8 mouse cellular contexts compared by ENCODE assay signal in genomic region chr13:60177106-60177796, GRCm38 (mm10). TPM values are rescaled to one million over a fixed set of nuclear protein-coding genes. Genes with fewer than 3 reads are reported as not detected.
A peak's percentile ranks its signal among the peaks of the same experiment; 100 is the strongest.
DNase-seq lines count a peak whose midpoint lies in the region; ATAC-seq and TF ChIP-seq lines count a peak whose summit lies in the region.

TSS of gene Gas1 (minus strand) at chr13:60177365.

- no peaks in the 10 kb centered on the region for H3K9me3 ChIP-seq in ES-E14 (ENCODE audit: control insufficient read depth, insufficient read depth, low read depth, low read length)
- H3K9me3 ChIP-seq in forebrain, embryonic 14.5 days (replicated peaks; ENCODE audit: control insufficient read depth, low read length), result no peaks in the 10 kb centered on the region
- no peaks in the 10 kb centered on the region for H3K9me3 ChIP-seq in heart, embryonic 16.5 days (replicated peaks; ENCODE audit: control insufficient read depth, low read length)
- H3K9me3 ChIP-seq in liver, embryonic 13.5 days (replicated peaks), result no peaks in the 10 kb centered on the region
- H3K9me3 ChIP-seq in neural tube, embryonic 14.5 days (ENCODE audit: control insufficient read depth, low read length), result no peaks in the 10 kb centered on the region

- peak within 1 kb of the TSS; percentile 81 for H3K9ac ChIP-seq in ES-E14 (ENCODE audit: insufficient read depth, low read depth, low read length, poor library complexity, severe bottlenecking)
- H3K9ac ChIP-seq in forebrain, embryonic 14.5 days (ENCODE audit: low read length), result peak within 1 kb of the TSS; percentile 95
- peak within 1 kb of the TSS; percentile 96 for H3K9ac ChIP-seq in heart, embryonic 16.5 days (ENCODE audit: low read length)
- H3K9ac ChIP-seq in liver, embryonic 13.5 days, result peak within 1 kb of the TSS; percentile 59
- H3K9ac ChIP-seq in neural tube, embryonic 14.5 days (replicated peaks; ENCODE audit: low read depth, low read length), result peak within 1 kb of the TSS; percentile 80

- H3K27ac ChIP-seq in ES-E14 (ENCODE audit: insufficient read depth, low read depth, low read length, poor library complexity, severe bottlenecking), result no peak within 1 kb of the TSS
- peak within 1 kb of the TSS; percentile 96 for H3K27ac ChIP-seq in forebrain, embryonic 14.5 days (ENCODE audit: low read depth, low read length)
- H3K27ac ChIP-seq in heart, embryonic 16.5 days (ENCODE audit: low read length), result peak within 1 kb of the TSS; percentile 98
- H3K27ac ChIP-seq in liver, embryonic 13.5 days, result peak within 1 kb of the TSS; percentile 64
- peak within 1 kb of the TSS; percentile 91 for H3K27ac ChIP-seq in neural tube, embryonic 14.5 days (ENCODE audit: low read depth, low read length)

- in situ Hi-C loops in ES-E14 (cut with MboI; ENCODE audit: low sequenced_read_pairs in 2 of 2, unreplicated experiment in 2 of 2), result no loop called here

- H3K4me1 ChIP-seq in ES-E14 (ENCODE audit: control insufficient read depth in 2 of 2, insufficient read depth in 2 of 2, low read length in 2 of 2, poor library complexity in 1 of 2), result peaks cover 3 to 4% of the 10 kb centered on the region in 2 experiments; a peak in 2 of 4 replicates
- H3K4me1 ChIP-seq in forebrain, embryonic 14.5 days (ENCODE audit: control insufficient read depth, insufficient read depth, low read length), result peaks cover 19% of the 10 kb centered on the region
- peaks cover 12% of the 10 kb centered on the region for H3K4me1 ChIP-seq in heart, embryonic 16.5 days (ENCODE audit: control insufficient read depth, insufficient read depth, low read length)
- H3K4me1 ChIP-seq in liver, embryonic 13.5 days (replicated peaks), result peaks cover 16% of the 10 kb centered on the region
- H3K4me1 ChIP-seq in neural tube, embryonic 14.5 days (ENCODE audit: control insufficient read depth, insufficient read depth, low read length), result 0 out of 2 replicates have a peak, but pooled peaks cover 9% of the 10 kb centered on the region

- H3K27me3 ChIP-seq in forebrain, embryonic 14.5 days (replicated peaks; ENCODE audit: control insufficient read depth, insufficient read depth, low read length), result peaks cover 3% of the 10 kb centered on the region; the same call in 1 of the 2 replicates
- H3K27me3 ChIP-seq in heart, embryonic 16.5 days (ENCODE audit: control insufficient read depth, insufficient read depth, low read length), result no peaks in the 10 kb centered on the region
- peaks cover 70% of the 10 kb centered on the region for H3K27me3 ChIP-seq in liver, embryonic 13.5 days
- no peaks in the 10 kb centered on the region for H3K27me3 ChIP-seq in neural tube, embryonic 14.5 days (ENCODE audit: control insufficient read depth, insufficient read depth, low read length)

- no peaks in the 10 kb centered on the region for H3K36me3 ChIP-seq in ES-E14 (ENCODE audit: control insufficient read depth, insufficient read depth, low read length, poor library complexity, severe bottlenecking)
- H3K36me3 ChIP-seq in forebrain, embryonic 14.5 days (ENCODE audit: control insufficient read depth, insufficient read depth, low read length), result no peaks in the 10 kb centered on the region
- H3K36me3 ChIP-seq in heart, embryonic 16.5 days (ENCODE audit: control insufficient read depth, insufficient read depth), result no peaks in the 10 kb centered on the region
- H3K36me3 ChIP-seq in liver, embryonic 13.5 days, result no peaks in the 10 kb centered on the region
- H3K36me3 ChIP-seq in neural tube, embryonic 14.5 days (ENCODE audit: control insufficient read depth, insufficient read depth, low read length), result no peaks in the 10 kb centered on the region

- peak within 1 kb of the TSS; percentile 76 to 95 for H3K4me3 ChIP-seq in ES-E14 (ENCODE audit: insufficient read depth in 1 of 2, low read depth in 1 of 2, low read length in 2 of 2, poor library complexity in 1 of 2, severe bottlenecking in 1 of 2)
- peak within 1 kb of the TSS; percentile 81 for H3K4me3 ChIP-seq in forebrain, embryonic 14.5 days (ENCODE audit: low read depth, low read length)
- peak within 1 kb of the TSS; percentile 63 for H3K4me3 ChIP-seq in heart, embryonic 16.5 days (ENCODE audit: low read length)
- H3K4me3 ChIP-seq in liver, embryonic 13.5 days (replicated peaks), result peak within 1 kb of the TSS; percentile 58
- H3K4me3 ChIP-seq in neural tube, embryonic 14.5 days (ENCODE audit: low read depth, low read length), result peak within 1 kb of the TSS; percentile 75

- DNase-seq in ES-E14 (ENCODE audit: low read depth, low spot score), result peak; percentile 85
- peak; percentile 24 for DNase-seq in cerebellum, adult 11 months
- DNase-seq in forebrain, embryonic 14.5 days (ENCODE audit: low spot score), result peak; percentile 96
- peak; percentile 93 to 98 for DNase-seq in kidney, postnatal 25 days
- DNase-seq in liver, embryonic 13.5 days, result peak; percentile 35
- peak; percentile 42 for DNase-seq in thymus, postnatal 4 days

- peak within 1 kb of the TSS; percentile 90 for H3K4me2 ChIP-seq in forebrain, embryonic 14.5 days (ENCODE audit: low read length)
- peak within 1 kb of the TSS; percentile 80 for H3K4me2 ChIP-seq in heart, embryonic 16.5 days (ENCODE audit: low read depth, low read length)
- peak within 1 kb of the TSS; percentile 70 for H3K4me2 ChIP-seq in liver, embryonic 13.5 days
- H3K4me2 ChIP-seq in neural tube, embryonic 14.5 days (ENCODE audit: low read depth, low read length), result peak within 1 kb of the TSS; percentile 87

- peak; percentile 86 for ATAC-seq in forebrain, embryonic 14.5 days
- peak; percentile 90 for ATAC-seq in heart, embryonic 16.5 days (replicated peaks; ENCODE audit: extremely low read depth, insufficient read depth, low FRiP score)
- ATAC-seq in liver, embryonic 13.5 days (ENCODE audit: low read depth), result peak; percentile 65
- peak; percentile 87 for ATAC-seq in neural tube, embryonic 14.5 days (ENCODE audit: low read depth)

- WGBS in forebrain, embryonic 14.5 days, result 1% methylated on average over 59 of the region's 59 CpGs
- under 1% methylated on average over 58 of the region's 59 CpGs for WGBS in heart, embryonic 16.5 days
- WGBS in liver, embryonic 13.5 days (ENCODE audit: insufficient replicate concordance), result 0% methylated on average over 59 of the region's 59 CpGs
- WGBS in neural tube, embryonic 14.5 days, result under 1% methylated on average over 59 of the region's 59 CpGs

TF ChIP-seq in ES-E14, 5 proteins besides CTCF, POLR2A, EP300 and RAD21:
- TF ChIP-seq ZC3H11A (IDR thresholded peaks at IDR 0.05; ENCODE audit: borderline replicate concordance, low read depth, low read length) (no peak), HCFC1 (IDR thresholded peaks at IDR 0.05; ENCODE audit: borderline replicate concordance, insufficient read depth, low read length) (no peak), ZNF384 (IDR thresholded peaks at IDR 0.05; ENCODE audit: low read depth, low read length) (peak; percentile 99)
TF ChIP-seq in ES-E14: peak in this region for 1.

RNA-seq across cellular contexts. Expression of gene Gas1, which starts in this region (rescaled TPM):
- 1.9 and 3.0 TPM in 2 replicates for total RNA-seq in ES-E14 (2012; rRNA removed)
- polyA plus RNA-seq in forebrain, embryonic 14.5 days (2014; fragmentation: Nextera tagmentation; extraction: Ambion mirVana), result 30.5 and 40.6 TPM in 2 replicates
- polyA plus RNA-seq in heart, embryonic 16.5 days (2015; fragmentation: Nextera tagmentation; extraction: Ambion mirVana), result 23.1 and 26.2 TPM in 2 replicates
- polyA plus RNA-seq in liver, embryonic 13.5 days (2015; fragmentation: Nextera tagmentation; extraction: Ambion mirVana), result 2.8 and 4.1 TPM in 2 replicates
- 11.5 and 15.7 TPM in 2 replicates for polyA plus RNA-seq in neural tube, embryonic 14.5 days (2014; fragmentation: Nextera tagmentation; extraction: Ambion mirVana)

Comparison
In these comparisons a context has a peak if more than half of its experiments do, and no peak if none do; other contexts are left out.
1. DNase-seq: peak in every context shown above with its lines; median percentile 96 in forebrain, embryonic 14.5 days; 96 in kidney, postnatal 25 days; 85 in ES-E14; 42 in thymus, postnatal 4 days; 35 in liver, embryonic 13.5 days; 24 in cerebellum, adult 11 months.